In the genomic region with DNA sequence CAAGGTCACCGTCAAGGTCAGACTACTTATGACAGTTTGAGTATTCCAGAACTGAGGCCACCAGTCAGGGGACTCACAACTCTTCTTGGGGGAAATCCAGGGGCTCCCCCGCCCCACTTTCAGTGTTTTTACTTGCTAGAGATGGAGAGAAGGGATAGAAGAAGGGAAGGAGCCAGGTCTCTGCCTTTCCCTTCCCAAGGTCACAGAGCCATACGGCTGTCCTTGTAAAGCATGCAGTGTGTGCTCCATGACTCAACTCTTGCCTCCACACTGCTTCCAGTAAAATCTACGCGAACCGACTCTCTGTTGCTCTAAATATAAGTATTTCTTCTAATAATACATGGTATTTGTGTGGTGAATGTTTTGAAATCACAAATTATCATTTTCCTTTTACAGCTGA, we compare ENCODE assay signal across 27 mouse cellular contexts.
"Had no signal": no experiment of that assay in that cellular context is flagged by ENCODE, and none has a peak within 500 bp of the region (broad histone marks: within the 10 kb centered on the region; RNA-seq: fewer than 3 reads in every experiment).

No protein-coding gene starts in this region.

- H3K4me3 ChIP-seq: gastrocnemius, adult 2 months; heart, embryonic 13.5 days; heart, embryonic 15.5 days; hindbrain, embryonic 10.5 days; hindbrain, embryonic 12.5 days; intestine, embryonic 15.5 days; layer of hippocampus, adult 2 months; left cerebral cortex, adult 2 months; limb, embryonic 10.5 days; limb, embryonic 12.5 days; liver, embryonic 13.5 days had no signal

- H3K9me3 ChIP-seq: heart, embryonic 13.5 days; heart, embryonic 15.5 days; hindbrain, embryonic 10.5 days; hindbrain, embryonic 12.5 days; intestine, embryonic 15.5 days; limb, embryonic 10.5 days; limb, embryonic 12.5 days; liver, embryonic 13.5 days had no signal

- H3K4me2 ChIP-seq: heart, embryonic 11.5 days; heart, embryonic 13.5 days; heart, embryonic 15.5 days; hindbrain, embryonic 12.5 days; hindbrain, embryonic 14.5 days; intestine, embryonic 15.5 days; limb, embryonic 12.5 days; liver, embryonic 11.5 days; liver, embryonic 13.5 days had no signal

- H3K27ac ChIP-seq: gastrocnemius, adult 2 months; heart, embryonic 13.5 days; heart, embryonic 15.5 days; hindbrain, embryonic 10.5 days; hindbrain, embryonic 12.5 days; hindbrain, embryonic 14.5 days; intestine, embryonic 15.5 days; layer of hippocampus, adult 2 months; left cerebral cortex, adult 2 months; limb, embryonic 12.5 days; liver, embryonic 13.5 days had no signal

- H3K27me3 ChIP-seq: heart, embryonic 13.5 days; heart, embryonic 15.5 days; hindbrain, embryonic 12.5 days; intestine, embryonic 15.5 days; limb, embryonic 12.5 days; liver, embryonic 13.5 days had no signal

- ATAC-seq: hindbrain, embryonic 16.5 days; inflammation-experienced regulatory T-cells, adult 6 months; intestine, embryonic 15.5 days; intestine, postnatal 0 days had no signal

- DNase-seq: gastrocnemius, adult 2 months; gastrocnemius, postnatal 10 days; gastrocnemius, postnatal 25 days; heart, postnatal 10 days; heart, postnatal 4 days; kidney, adult 18-20 months; kidney, adult 8-10 months; kidney, postnatal 10 days; kidney, postnatal 25 days; kidney, postnatal 4 days; liver; liver, embryonic 13.5 days had no signal

- H3K36me3 ChIP-seq: heart, embryonic 13.5 days; heart, embryonic 15.5 days; hindbrain, embryonic 10.5 days; hindbrain, embryonic 12.5 days; intestine, embryonic 15.5 days; limb, embryonic 10.5 days; limb, embryonic 12.5 days; liver, embryonic 13.5 days had no signal

- H3K4me1 ChIP-seq: hindbrain, embryonic 12.5 days; liver, embryonic 13.5 days had no signal

- H3K9ac ChIP-seq: heart, embryonic 13.5 days; heart, embryonic 15.5 days; hindbrain, embryonic 12.5 days; hindbrain, embryonic 14.5 days; intestine, embryonic 15.5 days; limb, embryonic 12.5 days; liver, embryonic 13.5 days had no signal
